Mouse (Mus musculus) G1E (cell line): ENCODE results near the gene Zxdc. TPM values are rescaled to one million over a fixed set of nuclear protein-coding genes. Genes with fewer than 3 reads are reported as not detected.

ENCODE experiments used
- ATAC-seq: 2 replicates; pipeline ENCODE4 v1.8.0; 2016; ENCODE audit warnings: mild to moderate bottlenecking; ENCODE audit not compliant: insufficient number of reproducible peaks, poor library complexity, low FRiP score, severe bottlenecking; ENCODE audit errors: extremely low read depth
- DNase-seq: peaks from one replicate; pipeline ENCODE4 v3.0.0; 2012; ENCODE audit warnings: low spot score
- H3K27me3 ChIP-seq: 2 replicates; pipeline ENCODE4 v1.6.1; 2012; ENCODE audit warnings: mild to moderate bottlenecking, low read length, inconsistent platforms; ENCODE audit not compliant: insufficient read depth
- H3K36me3 ChIP-seq: replicated peaks from 2 replicates; pipeline ENCODE3; 2012; ENCODE audit warnings: mild to moderate bottlenecking, inconsistent platforms
- H3K4me1 ChIP-seq: 2 replicates; pipeline ENCODE4 v1.6.1; 2012; ENCODE audit warnings: low read depth, low read length, inconsistent platforms, mixed read lengths; ENCODE audit not compliant: insufficient read depth
- H3K4me3 ChIP-seq: 2 replicates; pipeline ENCODE4 v1.5.1; 2012; ENCODE audit warnings: low read depth, mild to moderate bottlenecking, inconsistent platforms, low read length, moderate library complexity, mixed read lengths
- H3K9me3 ChIP-seq: replicated peaks from 2 replicates; pipeline ENCODE4 v1.6.1; 2012; ENCODE audit warnings: inconsistent platforms
- CTCF ChIP-seq: IDR thresholded peaks from 2 replicates; pipeline ENCODE4 v1.5.1; 2012; ENCODE audit warnings: low read depth, low read length, inconsistent platforms, mixed read lengths
- GATA1 ChIP-seq: IDR thresholded peaks from 2 replicates; pipeline ENCODE4 v1.6.1; 2012; ENCODE audit warnings: borderline replicate concordance, low read length, inconsistent platforms, mixed read lengths
- GATA2 ChIP-seq: IDR thresholded peaks from 2 replicates; pipeline ENCODE4 v1.6.1; 2012; ENCODE audit warnings: low read depth, low read length, inconsistent platforms, borderline replicate concordance
- POLR2AphosphoS5 ChIP-seq: IDR thresholded peaks from 2 replicates; pipeline ENCODE4 v1.6.1; 2012; ENCODE audit warnings: low read depth, low read length, inconsistent platforms; ENCODE audit not compliant: insufficient replicate concordance
- TAL1 ChIP-seq: conservative IDR thresholded peaks from 2 replicates; pipeline ENCODE4 v1.6.1; 2012; ENCODE audit warnings: low read depth, low read length, inconsistent platforms, mixed read lengths
- polyA plus RNA-seq: library from polyadenylated mRNA; stranded (reverse); fragments of >175 nt; gene quantifications from 2 replicates; pipeline ENCODE4 v1.2.3, GENCODE M21; 2012
- total RNA-seq, 2 experiments: library from RNA; stranded (forward) in 1 of 2; stranded (reverse) in 1 of 2; fragments of 200-1000 nt in 1 of 2; fragments of >200 nt in 1 of 2; fragmentation: Nextera tagmentation in 1 of 2; gene quantifications; 2 replicates each; pipeline ENCODE4 v1.2.3; 2014 to 2017

The Zxdc gene
- total and polyA plus RNA-seq, 3 experiments = 19.0 to 32.5 (median 24.9) TPM

DNA sequence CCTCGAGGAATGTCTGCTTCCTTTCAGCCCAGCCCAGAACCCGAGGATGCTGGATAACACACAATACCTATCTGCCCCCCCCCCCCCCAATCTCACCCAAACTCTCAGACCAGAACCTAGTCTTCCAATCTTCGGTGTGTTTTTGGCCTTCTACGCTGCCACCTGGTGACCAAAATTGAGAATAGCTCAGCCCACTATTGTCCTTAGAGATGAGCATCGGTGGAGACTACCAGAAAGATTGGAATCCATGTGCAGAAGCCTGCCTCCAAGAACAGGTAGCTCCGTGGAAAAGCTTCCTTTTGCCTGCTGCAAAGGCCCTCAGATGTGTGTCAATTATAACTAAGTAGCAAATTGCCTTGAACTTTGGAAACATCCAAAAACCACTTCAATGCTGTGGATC lies 41.6 kb upstream of the Zxdc start:
- ATAC-seq = no peak
- no peaks in the 10 kb centered on the region for H3K9me3 ChIP-seq
- H3K4me1 ChIP-seq = no peaks in the 10 kb centered on the region
- peaks cover 18% of the 10 kb centered on the region for H3K27me3 ChIP-seq
- no peak for TF ChIP-seq POLR2AphosphoS5
- no peak for TF ChIP-seq TAL1
- no peak for TF ChIP-seq GATA1
- TF ChIP-seq CTCF = no peak
- TF ChIP-seq GATA2 = no peak
- no peak overlapping the region for H3K4me3 ChIP-seq
- DNase-seq = no peak
- H3K36me3 ChIP-seq = no peaks in the 10 kb centered on the region

DNA sequence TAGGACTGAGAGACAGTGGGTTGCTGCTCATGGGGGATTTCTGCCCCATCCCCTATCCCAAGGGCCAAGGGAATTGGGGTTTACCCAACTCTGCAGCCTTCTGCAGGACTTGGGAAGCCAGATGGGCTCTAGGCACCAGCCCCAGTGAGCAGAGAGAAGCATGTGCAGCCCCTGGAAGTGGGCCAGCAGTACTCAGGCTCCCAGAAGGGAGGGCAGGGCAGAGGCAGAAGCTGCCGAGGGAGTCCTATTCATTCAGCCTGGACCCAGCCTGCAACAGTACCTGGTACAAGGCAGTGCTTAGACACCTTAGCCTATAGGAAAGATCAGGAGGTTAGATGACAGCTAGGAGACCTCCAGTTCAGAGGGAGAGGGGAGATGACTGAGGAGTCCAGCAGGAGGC lies 39.3 kb upstream of the Zxdc start:
- Histone ChIP-seq H3K27me3 (peaks cover 30% of the 10 kb centered on the region), H3K4me3 (no peak overlapping the region), H3K4me1 (no peaks in the 10 kb centered on the region), H3K36me3 (no peaks in the 10 kb centered on the region), H3K9me3 (no peaks in the 10 kb centered on the region)
- ATAC-seq (no peak), DNase-seq (no peak)
- no peak for TF ChIP-seq CTCF
- no peak for TF ChIP-seq POLR2AphosphoS5
- no peak for TF ChIP-seq TAL1
- TF ChIP-seq GATA2 = no peak
- TF ChIP-seq GATA1 = no peak

DNA sequence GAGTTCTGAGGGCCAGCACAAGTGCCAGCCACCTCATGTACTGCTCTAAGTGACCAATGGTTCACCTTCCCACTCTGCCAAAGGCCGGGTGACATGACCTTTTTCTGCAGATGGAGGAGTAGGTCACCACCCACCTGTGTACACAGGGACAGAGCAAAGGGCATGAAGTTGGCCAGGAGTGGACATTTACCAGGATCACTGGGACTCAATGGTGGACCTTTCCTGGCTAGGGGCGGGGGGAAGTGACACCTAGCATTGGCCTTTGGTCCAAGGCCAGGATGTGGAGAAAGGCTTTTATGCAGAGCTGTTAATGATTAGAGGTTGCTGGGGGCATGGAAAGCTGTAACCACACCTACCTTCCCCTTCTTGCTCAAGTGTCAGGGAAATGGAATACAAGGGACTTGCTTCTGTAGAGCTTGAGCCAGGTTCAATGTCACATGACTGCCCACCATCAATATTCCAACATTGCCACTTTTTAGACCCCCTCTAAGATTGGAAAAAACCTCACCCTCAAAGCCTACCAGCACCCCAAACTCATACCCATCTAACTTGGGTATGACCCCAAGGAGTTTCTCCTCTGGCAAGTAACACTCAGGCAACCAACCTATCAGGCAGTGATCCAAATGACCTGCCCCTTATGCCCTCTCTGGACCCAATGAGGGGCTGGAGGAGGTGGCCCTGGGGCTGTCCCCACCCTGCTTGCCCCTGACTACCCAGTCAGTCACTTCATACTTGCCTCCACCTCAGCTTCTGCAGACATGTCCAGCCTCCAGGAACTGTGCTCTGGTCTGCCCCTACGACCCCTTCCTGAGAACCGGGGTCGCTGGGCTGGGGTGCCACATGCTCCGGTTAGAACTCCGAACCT lies 36.5 kb upstream of the Zxdc start, which contains the start of gene Uroc1:
Gene Uroc1, plus strand, starts transcription at position 724 of the 865 bp plus-strand sequence.
- H3K36me3 ChIP-seq = no peaks in the 10 kb centered on the region
- peaks cover 28% of the 10 kb centered on the region for H3K27me3 ChIP-seq
- DNase-seq (no peak), ATAC-seq (no peak)
- TF ChIP-seq POLR2AphosphoS5 (no peak), CTCF (no peak), GATA2 (no peak), GATA1 (no peak), TAL1 (no peak)
- no peaks in the 10 kb centered on the region for H3K4me1 ChIP-seq
- no peaks in the 10 kb centered on the region for H3K9me3 ChIP-seq
- H3K4me3 ChIP-seq = no peak within 1 kb of the TSS

DNA sequence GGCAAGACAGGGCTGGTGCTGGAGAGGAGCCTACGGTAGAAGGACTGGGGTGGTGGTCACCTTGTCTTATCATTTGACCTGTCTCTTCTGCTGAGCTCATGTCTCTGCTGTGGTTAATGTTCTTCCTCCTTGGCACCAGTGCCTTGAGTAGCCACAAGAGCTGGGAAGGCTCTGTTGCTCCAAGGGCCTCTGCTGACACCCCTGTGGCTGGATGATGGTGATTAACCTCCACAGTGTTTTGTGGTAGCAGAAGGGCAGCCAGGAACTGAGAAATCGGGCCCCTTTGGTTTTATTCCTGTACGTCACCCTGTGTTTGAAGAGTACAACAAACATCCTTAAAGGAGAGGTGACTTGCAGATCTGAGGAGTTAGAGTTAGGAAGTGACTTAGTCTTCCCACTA lies 35.0 kb upstream of the Zxdc start:
- H3K36me3 ChIP-seq = no peaks in the 10 kb centered on the region
- H3K4me1 ChIP-seq = no peaks in the 10 kb centered on the region
- TF ChIP-seq GATA2 (no peak), GATA1 (no peak), CTCF (no peak), POLR2AphosphoS5 (no peak)
- DNase-seq (no peak), ATAC-seq (no peak)
- H3K4me3 ChIP-seq = no peak overlapping the region
- H3K9me3 ChIP-seq = no peaks in the 10 kb centered on the region
- H3K27me3 ChIP-seq = peaks cover 22% of the 10 kb centered on the region

DNA sequence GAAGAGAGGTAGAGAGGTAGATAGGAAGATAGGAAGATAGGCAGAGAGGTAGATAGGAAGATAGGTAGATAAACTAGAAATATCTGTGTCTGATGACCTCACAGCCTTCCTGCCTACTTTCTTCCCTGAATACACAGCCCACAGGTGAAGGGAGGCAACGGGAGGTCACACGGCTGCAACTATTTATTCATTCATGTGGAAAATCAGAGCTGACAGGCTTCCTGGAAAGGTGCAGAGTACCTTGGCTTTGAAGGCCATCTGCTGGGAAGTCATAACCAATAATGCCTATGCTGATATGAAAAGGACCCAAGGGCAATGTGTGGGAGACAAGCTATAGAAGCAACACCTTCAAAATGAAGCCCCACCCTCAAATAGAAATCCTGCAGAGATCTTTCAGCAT lies 26.9 kb upstream of the Zxdc start:
- Histone ChIP-seq H3K36me3 (no peaks in the 10 kb centered on the region), H3K4me1 (no peaks in the 10 kb centered on the region), H3K9me3 (no peaks in the 10 kb centered on the region), H3K4me3 (no peak overlapping the region), H3K27me3 (peaks cover 27% of the 10 kb centered on the region)
- ATAC-seq (no peak), DNase-seq (no peak)
- TF ChIP-seq CTCF (no peak), GATA1 (no peak), GATA2 (no peak)

DNA sequence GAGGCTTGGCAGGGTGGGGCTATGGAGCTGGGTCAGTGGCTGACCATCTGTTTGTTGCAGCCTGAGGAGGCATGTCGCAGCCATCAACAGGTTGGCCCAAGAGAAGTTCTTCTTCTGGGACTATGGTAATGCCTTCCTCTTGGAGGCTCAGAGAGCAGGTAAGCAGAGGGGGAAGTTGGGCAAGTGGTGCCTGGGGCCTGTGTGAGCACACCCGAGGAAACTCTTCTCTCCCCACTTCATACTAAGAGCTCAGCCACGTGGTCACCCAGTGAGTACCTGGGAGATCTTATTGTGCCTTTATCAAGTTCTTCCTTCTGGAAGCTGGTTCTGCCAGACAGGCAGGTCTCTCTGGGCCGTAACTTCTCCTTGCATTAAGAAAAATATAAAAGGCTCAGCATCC lies 22.1 kb upstream of the Zxdc start:
- peaks cover 47% of the 10 kb centered on the region for H3K27me3 ChIP-seq
- TF ChIP-seq GATA2 (no peak), CTCF (no peak), POLR2AphosphoS5 (no peak), GATA1 (no peak), TAL1 (no peak)

More for the DNA sequence above, 22.1 kb upstream of the Zxdc start:
- no peaks in the 10 kb centered on the region for H3K9me3 ChIP-seq
- H3K36me3 ChIP-seq = no peaks in the 10 kb centered on the region
- H3K4me1 ChIP-seq = no peaks in the 10 kb centered on the region
- DNase-seq (no peak), ATAC-seq (no peak)
- H3K4me3 ChIP-seq = no peak overlapping the region
